Mouse (Mus musculus) heart, adult 2 months (tissue): ENCODE results near the gene Tkt. TPM values are rescaled to one million over a fixed set of nuclear protein-coding genes. Genes with fewer than 3 reads are reported as not detected.

Experiments used
- DNase-seq, 2 experiments: peaks; one replicate each; pipeline ENCODE4 v3.0.0; 2021
- H3K27ac ChIP-seq: fragments of 200-600 bp; 2 replicates; pipeline ENCODE4 v1.8.1; 2022
- H3K27me3 ChIP-seq: fragments of 200-500 bp; 2 replicates; pipeline ENCODE4 v1.6.1; 2012; ENCODE audit warnings: mild to moderate bottlenecking, low read length, inconsistent platforms, mixed read lengths; ENCODE audit not compliant: control insufficient read depth, insufficient read depth
- H3K36me3 ChIP-seq: fragments of 200-500 bp; 2 replicates; pipeline ENCODE4 v1.6.1; 2012; ENCODE audit warnings: low read length, inconsistent platforms; ENCODE audit not compliant: control insufficient read depth, insufficient read depth
- H3K4me1 ChIP-seq: fragments of 200-500 bp; 2 replicates; pipeline ENCODE4 v1.6.1; 2011; ENCODE audit warnings: low read length; ENCODE audit not compliant: control insufficient read depth, insufficient read depth
- H3K4me3 ChIP-seq: fragments of 200-600 bp; 2 replicates; pipeline ENCODE4 v1.8.1; 2022
- H3K79me2 ChIP-seq: fragments of 200-500 bp; replicated peaks from 2 replicates; pipeline ENCODE4 v1.6.1; 2012; ENCODE audit warnings: mild to moderate bottlenecking, inconsistent platforms, low read length, moderate library complexity, mixed read lengths; ENCODE audit not compliant: control insufficient read depth, insufficient read depth
- H3K9ac ChIP-seq: fragments of 200-500 bp; 2 replicates; pipeline ENCODE4 v1.6.1; 2012; ENCODE audit warnings: low read depth, mild to moderate bottlenecking, control low read depth, inconsistent platforms, low read length, mixed read lengths
- CTCF ChIP-seq: fragments of 200-600 bp; IDR thresholded peaks from 2 replicates; pipeline ENCODE4 v1.8.1; 2022; ENCODE audit warnings: antibody characterized with exemption, mild to moderate bottlenecking, moderate library complexity
- EP300 ChIP-seq: fragments of 200-500 bp; IDR thresholded peaks from 2 replicates; pipeline ENCODE4 v1.6.1; 2011; ENCODE audit warnings: low read depth, low read length, control low read depth; ENCODE audit not compliant: insufficient read depth
- POLR2A ChIP-seq: fragments of 200-500 bp; IDR thresholded peaks from 2 replicates; pipeline ENCODE4 v1.6.1; 2011; ENCODE audit warnings: mild to moderate bottlenecking, low read depth, low read length, control low read depth; ENCODE audit not compliant: insufficient read depth
- WGBS: fragments of 180-500 bp; shearing (Covaris S2); methylation state at CpG from one replicate; pipeline ENCODE4 v1.1.7; 2018; 5-methylcytosine and 5-hydroxymethylcytosine counted together
- intact Hi-C: fragments of 180-260 bp; cut with DNase I; formaldehyde crosslinking; loops from one replicate; pipeline ENCODE4 v1.15.1; 2025
- polyA plus RNA-seq: library from polyadenylated mRNA; depleted of rRNA; stranded (reverse); fragments of >200 nt; gene quantifications from 2 replicates; pipeline ENCODE4 v1.2.3, GENCODE M21; 2012
- total RNA-seq, 2 experiments: library from RNA; stranded (reverse); gene quantifications; 2 replicates each; pipeline ENCODE4 v1.2.3; 2021

Gene Tkt
- total and polyA plus RNA-seq, 3 experiments, result 30.7 to 119 (median 32.8) TPM

DNA sequence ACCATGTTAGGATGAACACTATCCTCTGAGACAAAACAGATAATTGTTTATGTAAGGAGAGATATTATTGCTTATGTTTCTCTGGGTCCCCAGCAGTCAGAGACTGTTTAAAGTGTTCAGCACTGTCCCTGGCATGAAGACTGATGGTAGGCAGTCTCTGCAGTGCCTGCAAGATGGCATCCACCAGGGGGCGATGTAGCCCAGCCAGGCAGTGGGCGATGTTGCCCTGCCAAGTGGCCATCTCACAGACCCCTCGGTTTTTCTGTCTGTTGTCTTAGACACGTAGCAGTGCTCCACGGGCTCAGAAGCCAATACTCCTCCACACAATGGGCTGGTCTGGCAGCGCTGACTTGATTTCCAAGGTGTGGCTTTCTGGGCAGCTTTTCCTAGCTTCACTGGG, 43.3 kb downstream of the Tkt start:
- Histone ChIP-seq H3K9ac (no peak overlapping the region), H3K36me3 (no peaks in the 10 kb centered on the region), H3K79me2 (no peaks in the 10 kb centered on the region), H3K4me3 (no peak overlapping the region), H3K27me3 (no peaks in the 10 kb centered on the region), H3K27ac (no peak overlapping the region), H3K4me1 (peaks cover 23% of the 10 kb centered on the region)
- TF ChIP-seq POLR2A, result no peak
- TF ChIP-seq EP300, result peak; percentile 73; the same call in 1 of the 2 replicates
- intact Hi-C loops, result loop anchor here (1.0 to 5.0 kb wide), 2 partner anchors 81 to 276 kb away; no protein-coding TSS in a partner anchor
- WGBS, result 5% methylated on average over 6 of the region's 6 CpGs
- peak; percentile 78 to 87 for DNase-seq

DNA sequence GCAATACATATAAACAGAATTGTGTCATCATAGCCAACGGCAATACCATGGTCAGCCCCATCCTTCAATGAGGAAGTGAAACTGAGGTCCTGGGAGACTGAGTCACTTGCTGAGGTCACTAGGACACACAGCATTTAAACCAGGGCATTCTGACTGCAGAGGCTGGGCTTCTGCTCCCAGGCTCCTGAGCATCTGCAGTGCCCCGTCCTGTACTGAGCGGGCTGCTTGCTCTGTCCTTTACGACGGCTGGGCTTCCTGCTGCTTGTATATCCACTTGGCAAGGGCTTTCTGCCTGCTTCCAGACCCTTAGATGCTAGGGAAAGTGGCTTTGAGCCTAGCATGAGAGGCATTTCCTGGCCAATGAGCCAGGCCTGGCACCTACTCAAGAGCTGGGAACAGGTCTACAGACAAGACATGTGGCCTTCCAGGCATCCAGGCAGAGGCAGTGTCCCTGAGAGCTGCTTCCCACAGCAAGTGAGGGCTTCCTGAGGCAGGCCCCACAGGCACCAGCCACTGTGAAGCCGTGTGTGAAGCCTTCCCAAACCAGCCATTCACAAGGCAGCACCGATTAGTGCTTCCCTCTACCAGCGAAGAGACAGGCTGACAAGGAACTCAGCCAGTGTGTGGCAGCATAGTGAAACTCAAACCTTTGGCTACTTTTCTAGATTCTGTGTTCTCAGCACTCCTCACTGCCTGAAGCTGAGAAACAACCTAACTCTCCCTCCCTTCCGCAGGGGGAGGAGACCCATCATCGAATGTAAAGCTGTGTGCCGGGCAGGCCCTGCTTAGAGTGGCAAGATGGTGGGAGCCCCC, 45.3 kb downstream of the Tkt start:
- intact Hi-C loops, result loop anchor here (1.0 to 5.0 kb wide), 2 partner anchors 58 to 274 kb away; no protein-coding TSS in a partner anchor
- H3K4me3 ChIP-seq, result no peak overlapping the region
- H3K36me3 ChIP-seq, result no peaks in the 10 kb centered on the region
- H3K79me2 ChIP-seq, result no peaks in the 10 kb centered on the region
- TF ChIP-seq POLR2A (0 out of 2 replicates have a peak, but pooled peaks have one; percentile 48), EP300 (peak; percentile 56; the same call in 1 of the 2 replicates), CTCF (peak; percentile 41)
- H3K4me1 ChIP-seq, result peaks cover 24% of the 10 kb centered on the region
- 17% methylated on average over 11 of the region's 11 CpGs for WGBS
- no peaks in the 10 kb centered on the region for H3K27me3 ChIP-seq
- peak overlapping the region; percentile 87 for H3K27ac ChIP-seq
- H3K9ac ChIP-seq, result peak overlapping the region; percentile 13; the same call in 1 of the 2 replicates
- peak; percentile 85 to 89 for DNase-seq

DNA sequence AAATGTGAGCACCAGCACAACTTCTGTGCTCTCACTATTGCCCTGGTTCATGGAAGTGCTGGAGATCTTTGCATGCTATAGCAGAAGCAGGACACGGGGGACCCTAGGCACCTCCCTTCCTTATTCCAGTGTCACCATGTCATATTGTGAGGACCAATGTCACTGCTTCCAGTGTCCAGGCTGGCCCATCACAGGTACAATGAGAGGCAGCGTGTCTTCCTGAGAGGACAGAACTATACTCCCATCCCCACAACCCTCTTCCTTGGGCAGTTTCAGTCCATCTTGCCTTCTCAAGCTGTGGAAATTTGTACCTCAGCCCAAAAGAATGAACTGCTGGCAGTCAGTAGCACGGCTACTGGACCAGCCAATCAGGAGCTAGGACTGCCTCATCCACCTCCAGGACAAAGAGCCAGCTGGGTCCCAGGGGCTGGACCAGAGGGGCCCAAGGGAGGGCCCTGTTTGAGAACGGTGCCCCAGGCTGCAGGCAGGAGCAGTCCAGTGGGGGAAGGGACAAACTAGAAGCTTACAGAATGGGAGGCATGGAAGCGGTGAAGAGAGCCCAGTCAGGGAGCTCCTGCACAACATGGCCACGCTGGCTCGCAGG, 46.0 kb downstream of the Tkt start:
- Histone ChIP-seq H3K36me3 (no peaks in the 10 kb centered on the region), H3K4me3 (no peak overlapping the region), H3K4me1 (peaks cover 24% of the 10 kb centered on the region), H3K27me3 (no peaks in the 10 kb centered on the region), H3K79me2 (no peaks in the 10 kb centered on the region), H3K27ac (peak overlapping the region; percentile 87), H3K9ac (no peak overlapping the region)
- intact Hi-C loops, result loop anchor here (5.0 kb wide), 1 partner anchor 273 kb away; no protein-coding TSS in a partner anchor
- 43% methylated on average over 7 of the region's 7 CpGs for WGBS
- peak; percentile 80 to 87 for DNase-seq
- TF ChIP-seq POLR2A, result peak; percentile 30; the same call in 1 of the 2 replicates
- no peak for TF ChIP-seq CTCF
- TF ChIP-seq EP300, result peak; percentile 45; the same call in 1 of the 2 replicates

DNA sequence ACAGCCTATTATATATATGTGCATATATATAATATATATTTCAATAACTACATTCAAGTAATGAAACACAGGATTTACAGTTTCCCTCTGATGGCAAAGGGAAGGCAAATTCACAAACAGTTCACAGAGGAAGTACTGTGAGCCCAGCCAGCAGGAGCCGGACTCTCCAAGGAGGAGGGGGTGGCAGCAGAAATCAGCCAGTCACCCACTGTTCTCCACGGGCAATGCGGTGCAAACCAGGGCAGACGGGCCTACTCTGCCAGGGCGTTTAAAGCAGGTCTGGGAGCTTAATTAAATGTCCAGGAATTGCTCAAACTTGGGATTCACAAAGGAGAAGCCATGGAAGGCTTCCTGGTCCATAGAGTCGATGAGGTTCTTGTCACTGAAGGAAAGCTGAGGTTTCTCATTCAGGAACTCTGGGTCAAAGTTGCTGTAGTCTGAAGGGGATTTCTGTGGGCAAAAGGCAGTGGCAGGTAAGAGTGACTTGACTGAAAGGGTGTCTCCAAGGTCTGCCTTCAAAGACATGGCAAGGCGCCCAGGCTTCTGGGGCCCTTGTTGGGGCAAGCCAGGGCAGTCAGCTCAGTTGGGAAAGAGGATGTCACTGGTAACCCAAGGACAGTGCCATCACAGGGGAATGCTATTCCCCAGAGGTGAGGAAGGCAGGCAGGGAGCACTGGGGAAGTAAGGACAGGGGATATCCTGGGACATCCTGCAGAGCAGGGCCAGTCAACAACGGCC, 47.6 kb downstream of the Tkt start:
- Histone ChIP-seq H3K36me3 (no peaks in the 10 kb centered on the region), H3K79me2 (no peaks in the 10 kb centered on the region), H3K4me1 (peaks cover 24% of the 10 kb centered on the region), H3K27ac (no peak overlapping the region), H3K4me3 (no peak overlapping the region), H3K9ac (no peak overlapping the region), H3K27me3 (no peaks in the 10 kb centered on the region)
- TF ChIP-seq EP300 (no peak), CTCF (no peak), POLR2A (no peak)
- WGBS, result 82% methylated on average over 8 of the region's 8 CpGs
- intact Hi-C loops, result no loop called here
- DNase-seq, result no peak

DNA sequence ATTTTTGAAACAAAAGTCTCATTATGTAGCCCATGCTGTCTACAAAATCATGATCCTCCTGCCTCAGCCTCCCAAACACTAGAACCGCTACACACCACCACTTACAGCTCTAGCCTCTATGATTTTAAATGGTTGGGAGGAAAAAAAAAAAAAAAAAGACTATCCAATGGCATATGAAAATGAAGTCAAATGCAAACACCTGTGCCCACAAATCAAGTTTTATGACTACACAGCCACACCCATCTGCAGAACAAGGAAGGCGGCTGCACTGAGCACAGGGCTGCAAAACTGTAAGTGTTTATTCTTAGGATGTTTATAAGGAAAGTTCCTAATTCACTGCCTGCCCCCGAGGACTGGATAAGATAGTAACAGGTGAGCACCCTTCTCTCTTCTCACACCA, 48.2 kb downstream of the Tkt start:
- no peaks in the 10 kb centered on the region for H3K36me3 ChIP-seq
- H3K79me2 ChIP-seq, result no peaks in the 10 kb centered on the region
- no peak overlapping the region for H3K27ac ChIP-seq
- intact Hi-C loops, result no loop called here
- no peak for DNase-seq
- H3K4me3 ChIP-seq, result no peak overlapping the region
- 92% methylated on average over 3 of the region's 3 CpGs for WGBS
- no peak overlapping the region for H3K9ac ChIP-seq
- peaks cover 24% of the 10 kb centered on the region for H3K4me1 ChIP-seq
- TF ChIP-seq POLR2A, result no peak
- TF ChIP-seq CTCF, result no peak
- no peak for TF ChIP-seq EP300
- H3K27me3 ChIP-seq, result no peaks in the 10 kb centered on the region
